Mouse (Mus musculus): ENCODE data around the gene Alkbh4.
"Not testable (repeated sequence)": the region's sequence is repeated elsewhere in the genome, so short reads cannot be mapped to it uniquely, and the experiment has no call there.

Alkbh4 gene

GRCm38 (mm10) chr5:136143161-136143755, 7.3 kb downstream of the Alkbh4 start:
- DNase-seq (ENCODE audit: low read depth): peak; percentile 60

- no peak for DNase-seq (ENCODE audit: low read depth)
Observed at GRCm38 (mm10) chr5:136144606-136145430, 8.9 kb downstream of the Alkbh4 start.

GRCm38 (mm10) chr5:136146936-136147335, 11.0 kb downstream of the Alkbh4 start:
- peak; percentile 73 for DNase-seq (ENCODE audit: low read depth)

- DNase-seq (ENCODE audit: low read depth): peak; percentile 29
Observed at GRCm38 (mm10) chr5:136147704-136148103, 11.8 kb downstream of the Alkbh4 start.

GRCm38 (mm10) chr5:136149134-136149576, 13.2 kb downstream of the Alkbh4 start:
- peak; percentile 66 for DNase-seq (ENCODE audit: low read depth)

GRCm38 (mm10) chr5:136152365-136152764, 16.4 kb downstream of the Alkbh4 start:
- no peak for DNase-seq (ENCODE audit: low read depth)

- peak; percentile 64 for DNase-seq (ENCODE audit: low read depth)
Observed at GRCm38 (mm10) chr5:136155399-136155798, 19.5 kb downstream of the Alkbh4 start.

GRCm38 (mm10) chr5:136160084-136160483, 24.1 kb downstream of the Alkbh4 start:
- not testable (repeated sequence) for DNase-seq (ENCODE audit: low read depth)

GRCm38 (mm10) chr5:136163807-136164474, 28.0 kb downstream of the Alkbh4 start:
- no peak for DNase-seq (ENCODE audit: low read depth)

GRCm38 (mm10) chr5:136165246-136165645, 29.3 kb downstream of the Alkbh4 start:
- DNase-seq (ENCODE audit: low read depth): no peak

GRCm38 (mm10) chr5:136167296-136167695, 31.4 kb downstream of the Alkbh4 start:
- no peak for DNase-seq (ENCODE audit: low read depth)

GRCm38 (mm10) chr5:136168071-136168470, 32.1 kb downstream of the Alkbh4 start:
- DNase-seq (ENCODE audit: low read depth): peak; percentile 52

- DNase-seq (ENCODE audit: low read depth): peak; percentile 66
Observed at GRCm38 (mm10) chr5:136169626-136170511, 33.9 kb downstream of the Alkbh4 start.

- DNase-seq (ENCODE audit: low read depth): peak; percentile 90
Observed at GRCm38 (mm10) chr5:136170512-136171362, 34.8 kb downstream of the Alkbh4 start, which contains the start of gene Orai2. TSS of gene Orai2 (minus strand) at chr5:136170713.

GRCm38 (mm10) chr5:136171363-136172341, 35.7 kb downstream of the Alkbh4 start:
- DNase-seq (ENCODE audit: low read depth): peak; percentile 83

GRCm38 (mm10) chr5:136172939-136173338, 37.0 kb downstream of the Alkbh4 start:
- DNase-seq (ENCODE audit: low read depth): no peak

GRCm38 (mm10) chr5:136173606-136174463, 37.9 kb downstream of the Alkbh4 start:
- peak; percentile 32 for DNase-seq (ENCODE audit: low read depth)

- no peak for DNase-seq (ENCODE audit: low read depth)
Observed at GRCm38 (mm10) chr5:136179594-136179993, 43.6 kb downstream of the Alkbh4 start.
